Mouse (Mus musculus) liver, adult 2 months (tissue): Measurements from ENCODE around the gene Ctps.

Experiments used
- CTCF ChIP-seq: fragments of 200-500 bp; IDR thresholded peaks from 2 replicates; pipeline ENCODE4 v1.5.1; 2011; ENCODE audit warnings: low read depth, low read length, control low read depth
- POLR2A ChIP-seq: fragments of 200-500 bp; IDR thresholded peaks from 2 replicates; pipeline ENCODE4 v1.6.1; 2011; ENCODE audit warnings: low read length, control low read depth; ENCODE audit not compliant: insufficient read depth; ENCODE audit errors: extremely low read depth

- no peak for TF ChIP-seq CTCF
- TF ChIP-seq POLR2A = no peak
Observed at GRCm38 (mm10) chr4:120521761-120522160, 48.3 kb downstream of the Ctps start.
